Mouse (Mus musculus): ENCODE measurements around the gene Cyp4f39.

- TF ChIP-seq CTCF (IDR thresholded peaks at IDR 0.05; ENCODE audit: low read depth) (no peak), EP300 (IDR thresholded peaks at IDR 0.05; ENCODE audit: low read depth) (no peak)
Observed at GRCm38 (mm10) chr17:32503111-32503510, 50.6 kb downstream of the Cyp4f39 start.
